Mouse (Mus musculus): Measurements from ENCODE around the gene Itga6. TPM values are rescaled to one million over a fixed set of nuclear protein-coding genes. Genes with fewer than 3 reads are reported as not detected.

The Itga6 gene
- polyA plus RNA-seq, 1 experiment from 2014 or later: 27.7 TPM

DNA sequence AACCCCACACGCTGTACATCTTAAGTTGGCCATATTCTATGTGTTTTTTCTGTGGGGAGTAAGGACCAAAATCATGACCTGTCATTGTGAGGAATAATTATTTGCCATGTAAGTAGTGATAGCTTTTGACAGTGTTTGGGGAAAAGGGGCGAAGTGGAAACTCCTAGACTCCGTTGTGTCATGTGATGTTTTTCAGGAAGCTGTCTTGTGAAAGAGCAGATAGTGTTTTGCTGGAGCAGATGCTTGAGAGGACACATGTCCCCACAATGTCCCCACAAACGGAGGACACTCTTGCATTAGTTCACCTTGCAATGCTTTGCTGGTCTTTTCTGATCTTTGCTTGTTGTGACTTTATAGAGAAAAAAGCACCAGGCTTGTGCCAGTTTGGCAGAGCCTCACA is 7.7 kb downstream of the Itga6 start:
- ATAC-seq (no peak), DNase-seq (ENCODE audit: low spot score) (no peak)
- Histone ChIP-seq H3K9ac (ENCODE audit: low read length) (no peak overlapping the region), H3K27me3 (replicated peaks; ENCODE audit: control insufficient read depth, insufficient read depth, low read length) (no peaks in the 10 kb centered on the region), H3K36me3 (ENCODE audit: control insufficient read depth, insufficient read depth, low read length) (no peaks in the 10 kb centered on the region), H3K27ac (ENCODE audit: low read depth, low read length) (no peak overlapping the region), H3K4me2 (ENCODE audit: low read length) (no peak overlapping the region), H3K4me3 (ENCODE audit: low read depth, low read length) (no peak overlapping the region), H3K9me3 (replicated peaks; ENCODE audit: control insufficient read depth, low read length) (no peaks in the 10 kb centered on the region), H3K4me1 (ENCODE audit: control insufficient read depth, insufficient read depth, low read length) (peaks cover 14% of the 10 kb centered on the region; the same call in 1 of the 2 replicates)
- 89% methylated on average over 4 of the region's 4 CpGs for WGBS

DNA sequence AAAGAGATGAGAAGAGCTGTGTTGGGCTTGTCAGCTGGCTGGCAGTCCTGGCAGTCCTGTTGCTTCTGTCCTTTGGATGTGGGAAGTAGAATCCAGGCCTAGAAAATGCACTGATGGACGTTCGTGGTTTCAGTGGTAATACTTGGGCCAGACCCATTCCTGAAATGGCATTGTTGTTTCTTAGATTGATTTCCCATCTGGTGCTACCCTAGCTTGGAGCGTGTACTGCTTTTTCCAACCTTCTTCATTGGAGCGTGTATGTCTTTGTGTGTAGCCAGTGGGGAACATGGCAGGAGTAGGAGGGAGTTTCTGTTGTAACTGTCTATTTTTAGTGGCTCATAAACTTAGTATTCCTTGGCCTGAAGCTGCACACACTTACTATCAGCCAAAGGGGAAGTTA is 10.3 kb downstream of the Itga6 start:
- H3K27ac ChIP-seq (ENCODE audit: low read depth, low read length): no peak overlapping the region
- H3K9ac ChIP-seq (ENCODE audit: low read length): no peak overlapping the region
- H3K4me2 ChIP-seq (ENCODE audit: low read length): no peak overlapping the region
- H3K4me3 ChIP-seq (ENCODE audit: low read depth, low read length): no peak overlapping the region
- H3K27me3 ChIP-seq (replicated peaks; ENCODE audit: control insufficient read depth, insufficient read depth, low read length): no peaks in the 10 kb centered on the region
- no peak for DNase-seq (ENCODE audit: low spot score)
- WGBS: 92% methylated on average over 4 of the region's 4 CpGs
- H3K36me3 ChIP-seq (ENCODE audit: control insufficient read depth, insufficient read depth, low read length): no peaks in the 10 kb centered on the region
- H3K4me1 ChIP-seq (ENCODE audit: control insufficient read depth, insufficient read depth, low read length): peaks cover 4% of the 10 kb centered on the region; the same call in 1 of the 2 replicates
- ATAC-seq: no peak
- H3K9me3 ChIP-seq (replicated peaks; ENCODE audit: control insufficient read depth, low read length): no peaks in the 10 kb centered on the region

DNA sequence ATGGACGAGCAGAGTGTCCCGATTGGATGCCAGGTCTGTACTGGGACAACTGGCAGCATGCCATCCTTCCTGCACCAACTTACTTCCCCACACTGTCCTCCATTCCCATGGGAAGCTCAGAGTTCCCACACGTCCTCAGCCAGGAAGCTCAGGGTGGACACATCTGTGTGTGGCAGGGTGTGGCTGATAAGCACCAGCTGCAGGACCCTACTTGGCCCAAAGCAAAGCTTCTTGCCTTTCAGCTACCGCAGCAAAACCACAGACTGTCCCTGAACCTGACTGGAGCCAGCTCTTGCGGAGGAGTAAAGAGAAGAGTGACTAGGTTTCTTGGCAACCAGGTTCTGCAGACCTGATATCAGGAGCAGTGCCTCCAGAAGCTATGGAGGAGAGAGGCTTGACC is 11.7 kb downstream of the Itga6 start:
- DNase-seq (ENCODE audit: low spot score) (no peak), ATAC-seq (no peak)
- Histone ChIP-seq H3K27me3 (replicated peaks; ENCODE audit: control insufficient read depth, insufficient read depth, low read length) (no peaks in the 10 kb centered on the region), H3K4me1 (ENCODE audit: control insufficient read depth, insufficient read depth, low read length) (peaks cover 4% of the 10 kb centered on the region; the same call in 1 of the 2 replicates), H3K4me3 (ENCODE audit: low read depth, low read length) (no peak overlapping the region), H3K9ac (ENCODE audit: low read length) (no peak overlapping the region), H3K4me2 (ENCODE audit: low read length) (no peak overlapping the region), H3K36me3 (ENCODE audit: control insufficient read depth, insufficient read depth, low read length) (no peaks in the 10 kb centered on the region), H3K9me3 (replicated peaks; ENCODE audit: control insufficient read depth, low read length) (no peaks in the 10 kb centered on the region), H3K27ac (ENCODE audit: low read depth, low read length) (no peak overlapping the region)
- WGBS: 81% methylated on average over 5 of the region's 5 CpGs

DNA sequence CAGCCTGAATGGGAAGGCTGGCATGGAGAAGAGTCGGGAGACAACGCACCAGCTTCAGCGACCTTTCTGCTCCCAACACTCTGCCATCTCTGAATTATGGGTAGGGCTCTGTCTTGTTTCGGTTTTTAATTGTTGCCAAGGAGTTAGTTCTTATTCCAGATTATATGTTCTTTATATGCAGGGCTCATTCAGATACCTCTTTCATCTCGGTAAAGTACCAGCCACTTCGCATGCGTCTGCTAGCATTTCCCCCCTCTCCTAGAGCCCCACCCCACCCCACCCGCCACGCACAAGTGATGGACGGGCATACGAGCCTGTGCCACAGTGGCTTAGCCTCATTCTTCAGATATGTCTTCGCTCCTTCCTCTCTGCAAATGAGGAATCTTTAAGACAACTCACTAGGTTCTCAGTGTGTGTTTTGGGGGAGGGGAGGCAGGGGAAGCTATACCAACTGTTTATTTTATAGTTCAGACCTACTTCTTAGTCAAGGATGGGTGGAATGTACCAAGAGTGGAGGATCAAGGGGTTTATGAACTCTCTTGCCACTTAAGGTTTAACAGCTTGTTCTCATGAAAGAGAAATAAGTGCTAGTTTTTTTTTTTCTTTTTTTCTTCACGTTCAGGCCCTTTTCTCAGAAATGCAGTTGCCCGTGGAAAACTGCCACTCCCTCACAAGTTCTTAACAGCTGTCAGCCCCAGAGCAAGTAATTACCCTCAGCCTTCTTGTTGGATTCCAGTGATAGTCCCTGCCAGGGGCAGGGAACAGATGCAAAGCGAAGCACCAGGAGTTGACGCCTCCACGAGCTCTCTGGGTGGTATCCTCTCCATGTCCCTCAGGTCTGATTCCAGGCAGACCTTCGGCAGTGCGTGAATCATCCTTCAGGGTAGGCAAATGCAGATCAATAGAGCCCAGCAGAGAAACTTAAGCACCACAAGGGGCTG is 13.4 kb downstream of the Itga6 start:
- H3K9me3 ChIP-seq (replicated peaks; ENCODE audit: control insufficient read depth, low read length): no peaks in the 10 kb centered on the region
- ATAC-seq: no peak
- no peak overlapping the region for H3K4me3 ChIP-seq (ENCODE audit: low read depth, low read length)
- 58% methylated on average over 19 of the region's 19 CpGs for WGBS
- H3K4me2 ChIP-seq (ENCODE audit: low read length): no peak overlapping the region
- no peak for DNase-seq (ENCODE audit: low spot score)
- H3K36me3 ChIP-seq (ENCODE audit: control insufficient read depth, insufficient read depth, low read length): no peaks in the 10 kb centered on the region
- no peaks in the 10 kb centered on the region for H3K27me3 ChIP-seq (replicated peaks; ENCODE audit: control insufficient read depth, insufficient read depth, low read length)
- H3K27ac ChIP-seq (ENCODE audit: low read depth, low read length): no peak overlapping the region
- H3K9ac ChIP-seq (ENCODE audit: low read length): no peak overlapping the region
- peaks cover 4% of the 10 kb centered on the region; the same call in 1 of the 2 replicates for H3K4me1 ChIP-seq (ENCODE audit: control insufficient read depth, insufficient read depth, low read length)

DNA sequence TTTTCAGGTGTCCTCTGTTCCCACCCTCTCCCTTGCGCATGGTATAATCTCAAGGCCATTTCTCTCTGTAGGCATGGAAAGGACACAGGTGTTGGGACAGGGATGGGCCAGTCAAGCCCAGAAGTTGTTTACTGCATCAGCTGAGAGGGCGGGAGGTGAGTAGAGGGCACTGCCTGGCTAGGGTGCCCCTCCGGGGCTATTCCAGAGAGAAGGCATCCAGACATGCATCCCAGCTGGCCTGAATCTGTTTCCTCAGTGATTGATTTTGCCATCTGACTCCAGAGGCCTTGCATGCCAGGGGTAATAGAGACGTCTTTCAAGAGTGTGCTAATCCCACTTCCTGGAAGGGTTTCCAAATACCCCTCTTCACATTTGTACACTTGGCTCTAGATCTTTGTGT is 14.7 kb downstream of the Itga6 start:
- H3K27ac ChIP-seq (ENCODE audit: low read depth, low read length): no peak overlapping the region
- H3K4me1 ChIP-seq (ENCODE audit: control insufficient read depth, insufficient read depth, low read length): peaks cover 4% of the 10 kb centered on the region; the same call in 1 of the 2 replicates
- no peak overlapping the region for H3K9ac ChIP-seq (ENCODE audit: low read length)
- DNase-seq (ENCODE audit: low spot score) (no peak), ATAC-seq (no peak)
- no peaks in the 10 kb centered on the region for H3K27me3 ChIP-seq (replicated peaks; ENCODE audit: control insufficient read depth, insufficient read depth, low read length)
- H3K36me3 ChIP-seq (ENCODE audit: control insufficient read depth, insufficient read depth, low read length): no peaks in the 10 kb centered on the region
- H3K9me3 ChIP-seq (replicated peaks; ENCODE audit: control insufficient read depth, low read length): no peaks in the 10 kb centered on the region
- no peak overlapping the region for H3K4me3 ChIP-seq (ENCODE audit: low read depth, low read length)
- WGBS: 78% methylated on average over 4 of the region's 4 CpGs
- H3K4me2 ChIP-seq (ENCODE audit: low read length): no peak overlapping the region

DNA sequence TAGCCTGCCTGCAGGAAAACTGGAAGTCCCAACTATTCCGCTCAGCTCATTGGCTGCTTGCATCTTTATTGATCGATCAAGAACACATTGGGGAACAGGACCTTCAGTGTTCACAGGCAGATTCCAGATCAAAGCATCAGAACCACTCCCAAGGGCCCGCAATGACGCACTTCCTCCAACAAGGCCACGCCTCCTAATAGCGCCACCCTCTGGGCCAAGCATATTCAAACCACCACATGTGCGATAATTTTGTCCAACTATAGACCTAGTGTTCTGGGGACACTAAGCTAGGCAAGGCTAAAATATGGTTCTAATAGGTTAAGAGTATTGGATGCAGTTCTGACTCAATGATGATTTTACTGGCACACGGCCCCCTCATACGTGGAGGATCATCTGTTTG is 15.7 kb downstream of the Itga6 start:
- Histone ChIP-seq H3K27me3 (replicated peaks; ENCODE audit: control insufficient read depth, insufficient read depth, low read length) (no peaks in the 10 kb centered on the region), H3K9ac (ENCODE audit: low read length) (no peak overlapping the region), H3K4me2 (ENCODE audit: low read length) (no peak overlapping the region), H3K27ac (ENCODE audit: low read depth, low read length) (no peak overlapping the region), H3K4me1 (ENCODE audit: control insufficient read depth, insufficient read depth, low read length) (peaks cover 4% of the 10 kb centered on the region; the same call in 1 of the 2 replicates), H3K9me3 (replicated peaks; ENCODE audit: control insufficient read depth, low read length) (no peaks in the 10 kb centered on the region), H3K36me3 (ENCODE audit: control insufficient read depth, insufficient read depth, low read length) (no peaks in the 10 kb centered on the region), H3K4me3 (ENCODE audit: low read depth, low read length) (no peak overlapping the region)
- 95% methylated on average over 9 of the region's 9 CpGs for WGBS
- no peak for DNase-seq (ENCODE audit: low spot score)
- no peak for ATAC-seq

DNA sequence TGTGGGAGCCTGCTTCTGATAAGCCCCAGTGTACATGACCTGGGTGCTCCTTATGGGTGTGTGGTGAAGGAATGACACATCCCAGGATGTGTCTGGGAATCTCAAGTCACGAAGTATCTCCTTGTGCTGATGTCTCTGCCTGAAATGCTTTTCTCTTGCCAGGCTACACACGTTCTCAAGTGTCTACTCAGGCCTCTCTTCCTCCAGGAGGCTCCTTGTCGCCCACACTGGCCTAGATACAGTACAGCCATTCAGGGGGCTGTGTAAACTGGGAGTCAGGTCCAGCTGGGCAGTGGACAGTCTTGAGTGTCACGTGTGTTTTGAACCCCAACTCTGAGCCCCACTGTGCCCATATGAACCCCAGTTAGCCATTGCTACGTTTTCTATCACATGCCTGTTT is 19.1 kb downstream of the Itga6 start:
- H3K4me2 ChIP-seq (ENCODE audit: low read length): no peak overlapping the region
- no peak overlapping the region for H3K9ac ChIP-seq (ENCODE audit: low read length)
- H3K4me1 ChIP-seq (ENCODE audit: control insufficient read depth, insufficient read depth, low read length): no peaks in the 10 kb centered on the region
- H3K9me3 ChIP-seq (replicated peaks; ENCODE audit: control insufficient read depth, low read length): no peaks in the 10 kb centered on the region
- H3K4me3 ChIP-seq (ENCODE audit: low read depth, low read length): no peak overlapping the region
- H3K27ac ChIP-seq (ENCODE audit: low read depth, low read length): no peak overlapping the region
- ATAC-seq: no peak
- H3K27me3 ChIP-seq (replicated peaks; ENCODE audit: control insufficient read depth, insufficient read depth, low read length): no peaks in the 10 kb centered on the region
- DNase-seq (ENCODE audit: low spot score): no peak
- no peaks in the 10 kb centered on the region for H3K36me3 ChIP-seq (ENCODE audit: control insufficient read depth, insufficient read depth, low read length)
- 75% methylated on average over 5 of the region's 5 CpGs for WGBS

DNA sequence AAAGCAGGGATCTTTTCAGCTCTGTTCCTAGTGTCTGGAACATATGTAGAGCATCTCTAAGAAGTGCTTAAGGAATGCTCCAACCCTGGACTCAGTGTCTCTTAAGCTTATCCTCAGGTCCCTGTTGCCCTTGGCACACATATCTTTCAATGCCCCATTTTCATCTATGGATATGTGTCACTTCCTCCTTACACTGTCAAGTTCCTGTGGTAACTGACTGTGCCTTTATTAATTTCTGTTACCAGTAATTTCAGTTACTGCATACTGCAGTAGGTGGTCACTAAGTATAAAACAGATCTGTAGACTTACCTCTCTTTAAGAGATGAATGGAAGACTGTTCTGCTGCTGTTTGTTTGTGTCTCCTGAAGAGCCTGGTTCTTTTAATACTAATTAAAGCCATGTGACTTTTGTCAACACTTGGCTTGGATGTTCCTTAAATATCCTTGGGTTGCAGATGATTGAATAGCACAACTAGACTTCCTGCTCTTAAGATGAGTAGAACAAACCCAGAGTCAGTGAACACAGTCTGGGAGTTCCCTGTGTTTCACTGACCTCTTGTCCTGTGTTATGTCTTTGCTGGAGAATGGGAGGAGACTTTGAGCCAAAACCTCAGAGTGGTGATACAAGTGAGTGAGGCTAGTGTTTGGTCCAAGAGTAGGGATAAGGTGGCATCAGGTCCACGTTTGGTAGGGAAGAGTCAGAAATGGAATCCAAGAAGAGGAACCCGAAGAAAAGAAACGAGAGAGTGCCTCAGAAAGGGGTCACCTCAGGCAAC is 19.7 kb downstream of the Itga6 start:
- 93% methylated on average over 3 of the region's 3 CpGs for WGBS
- Histone ChIP-seq H3K9me3 (replicated peaks; ENCODE audit: control insufficient read depth, low read length) (no peaks in the 10 kb centered on the region), H3K27me3 (replicated peaks; ENCODE audit: control insufficient read depth, insufficient read depth, low read length) (no peaks in the 10 kb centered on the region), H3K4me1 (ENCODE audit: control insufficient read depth, insufficient read depth, low read length) (no peaks in the 10 kb centered on the region), H3K9ac (ENCODE audit: low read length) (no peak overlapping the region), H3K27ac (ENCODE audit: low read depth, low read length) (no peak overlapping the region), H3K4me2 (ENCODE audit: low read length) (no peak overlapping the region), H3K4me3 (ENCODE audit: low read depth, low read length) (no peak overlapping the region), H3K36me3 (ENCODE audit: control insufficient read depth, insufficient read depth, low read length) (no peaks in the 10 kb centered on the region)
- DNase-seq (ENCODE audit: low spot score) (no peak), ATAC-seq (no peak)

DNA sequence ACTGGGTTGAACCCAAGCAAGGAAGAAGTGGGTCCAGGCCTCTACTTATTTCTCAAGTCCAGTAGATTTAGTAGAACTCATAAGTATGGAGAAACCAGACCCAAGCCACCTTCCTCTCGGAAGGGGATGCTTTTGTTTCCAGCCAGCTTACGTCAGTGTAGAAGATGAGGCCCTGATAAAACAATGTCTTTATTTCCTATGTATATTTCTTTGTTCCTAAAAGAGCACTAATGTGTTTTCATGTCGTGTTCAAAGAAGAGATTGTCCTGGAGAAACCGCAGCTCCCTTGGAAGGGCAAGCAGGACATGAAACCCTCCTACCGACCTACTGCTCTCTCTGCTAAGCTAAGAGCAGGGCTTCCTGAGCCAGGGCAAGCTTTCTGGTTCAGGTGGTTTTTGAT is 20.6 kb downstream of the Itga6 start:
- no peaks in the 10 kb centered on the region for H3K4me1 ChIP-seq (ENCODE audit: control insufficient read depth, insufficient read depth, low read length)
- H3K9me3 ChIP-seq (replicated peaks; ENCODE audit: control insufficient read depth, low read length): no peaks in the 10 kb centered on the region
- no peak overlapping the region for H3K4me3 ChIP-seq (ENCODE audit: low read depth, low read length)
- H3K4me2 ChIP-seq (ENCODE audit: low read length): no peak overlapping the region
- no peaks in the 10 kb centered on the region for H3K27me3 ChIP-seq (replicated peaks; ENCODE audit: control insufficient read depth, insufficient read depth, low read length)
- no peak overlapping the region for H3K9ac ChIP-seq (ENCODE audit: low read length)
- H3K27ac ChIP-seq (ENCODE audit: low read depth, low read length): no peak overlapping the region
- no peak for DNase-seq (ENCODE audit: low spot score)
- no peaks in the 10 kb centered on the region for H3K36me3 ChIP-seq (ENCODE audit: control insufficient read depth, insufficient read depth, low read length)
- no peak for ATAC-seq
- 82% methylated on average over 5 of the region's 5 CpGs for WGBS
